Mouse (Mus musculus): ENCODE results near the gene Mapk1. TPM values are rescaled to one million over a fixed set of nuclear protein-coding genes. Genes with fewer than 3 reads are reported as not detected.

Mapk1 gene
- polyA plus RNA-seq, 1 experiment from 2014 or later, result 183 TPM

DNA sequence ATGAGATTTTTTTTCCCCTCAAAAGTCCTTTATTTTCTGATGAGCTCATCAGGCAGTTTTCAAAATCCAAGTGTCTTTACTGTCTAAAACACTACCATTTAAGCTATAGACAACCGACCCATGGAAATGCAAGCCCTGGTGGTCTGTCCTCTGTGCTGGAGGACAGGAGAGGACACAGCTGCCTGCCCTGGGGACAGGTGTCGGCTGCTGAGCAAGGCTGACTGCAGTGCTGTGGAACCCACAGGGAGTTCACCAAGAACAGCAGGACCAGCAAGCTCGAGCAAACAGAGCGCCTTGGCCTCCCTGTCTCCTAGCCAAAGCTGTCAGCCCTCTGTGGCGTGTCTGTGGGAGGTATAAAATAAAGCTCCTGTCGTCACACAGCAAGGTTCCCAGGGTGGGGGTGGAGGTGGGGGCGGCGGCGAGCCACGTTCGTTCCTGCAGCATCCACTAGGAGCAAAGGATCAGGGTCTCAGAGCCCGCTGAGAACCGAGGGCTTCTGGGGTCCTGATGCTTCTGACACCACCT is 103.5 kb downstream of the Mapk1 start:
- Histone ChIP-seq H3K9me3 (ENCODE audit: control insufficient read depth, low read length) (no peaks in the 10 kb centered on the region), H3K4me3 (ENCODE audit: low read length) (no peak overlapping the region), H3K36me3 (ENCODE audit: control insufficient read depth, insufficient read depth, low read length) (peaks cover 21% of the 10 kb centered on the region), H3K9ac (ENCODE audit: low read depth, low read length) (no peak overlapping the region), H3K27ac (ENCODE audit: low read depth, low read length) (no peak overlapping the region), H3K4me2 (ENCODE audit: low read length) (no peak overlapping the region), H3K4me1 (ENCODE audit: control insufficient read depth, insufficient read depth, low read depth, low read length) (no peaks in the 10 kb centered on the region), H3K27me3 (replicated peaks; ENCODE audit: control insufficient read depth, insufficient read depth, low read length) (no peaks in the 10 kb centered on the region)
- ATAC-seq, result no peak
- WGBS, result 68% methylated on average over 13 of the region's 13 CpGs

DNA sequence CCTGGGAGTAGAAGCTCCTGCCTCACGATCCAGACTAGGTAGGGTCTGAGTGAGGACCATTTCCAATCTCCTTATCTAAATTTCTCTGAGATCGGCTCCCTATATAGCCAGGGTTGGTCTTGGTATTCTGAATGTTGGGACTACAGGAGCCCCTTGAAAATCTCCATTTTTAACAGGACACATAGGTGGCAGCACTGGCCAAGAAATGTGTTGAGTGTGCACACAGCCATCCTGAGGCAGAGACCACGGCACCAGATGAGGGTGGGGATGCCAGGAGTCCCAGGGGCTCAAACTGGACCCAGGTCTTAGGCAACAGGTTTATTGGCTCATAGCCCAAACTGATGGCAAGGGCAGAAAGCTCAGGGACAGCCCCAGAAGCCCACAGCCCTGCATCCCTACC is 105.2 kb downstream of the Mapk1 start:
- WGBS, result 64% methylated on average over 3 of the region's 3 CpGs
- 0 out of 2 replicates have a peak, but pooled peaks have one; percentile 43 for ATAC-seq
- no peaks in the 10 kb centered on the region for H3K27me3 ChIP-seq (replicated peaks; ENCODE audit: control insufficient read depth, insufficient read depth, low read length)
- H3K27ac ChIP-seq (ENCODE audit: low read depth, low read length), result no peak overlapping the region
- H3K9me3 ChIP-seq (ENCODE audit: control insufficient read depth, low read length), result no peaks in the 10 kb centered on the region
- no peaks in the 10 kb centered on the region for H3K4me1 ChIP-seq (ENCODE audit: control insufficient read depth, insufficient read depth, low read depth, low read length)
- H3K9ac ChIP-seq (ENCODE audit: low read depth, low read length), result no peak overlapping the region
- H3K4me3 ChIP-seq (ENCODE audit: low read length), result no peak overlapping the region
- H3K4me2 ChIP-seq (ENCODE audit: low read length), result no peak overlapping the region
- peaks cover 18% of the 10 kb centered on the region for H3K36me3 ChIP-seq (ENCODE audit: control insufficient read depth, insufficient read depth, low read length)

- Histone ChIP-seq H3K4me3 (ENCODE audit: low read length) (no peak overlapping the region), H3K4me1 (ENCODE audit: control insufficient read depth, insufficient read depth, low read depth, low read length) (no peaks in the 10 kb centered on the region)
- WGBS, result 100% methylated on average over 3 of the region's 3 CpGs
These were observed 113.8 kb downstream of the Mapk1 start for GRCm38 (mm10) chr16:17096938-17097337.

More at GRCm38 (mm10) chr16:17096938-17097337, 113.8 kb downstream of the Mapk1 start:
- Histone ChIP-seq H3K27me3 (replicated peaks; ENCODE audit: control insufficient read depth, insufficient read depth, low read length) (no peaks in the 10 kb centered on the region), H3K9me3 (ENCODE audit: control insufficient read depth, low read length) (no peaks in the 10 kb centered on the region), H3K36me3 (ENCODE audit: control insufficient read depth, insufficient read depth, low read length) (peaks cover 32% of the 10 kb centered on the region), H3K27ac (ENCODE audit: low read depth, low read length) (no peak overlapping the region), H3K9ac (ENCODE audit: low read depth, low read length) (no peak overlapping the region), H3K4me2 (ENCODE audit: low read length) (no peak overlapping the region)
- ATAC-seq, result no peak

Other genes with a start within 250 kb of the Mapk1 start
- 19.5 and 22.1 TPM in 2 replicates for gene Spag6l, start 153.9 kb upstream of the Mapk1 start, polyA plus RNA-seq (2015; fragmentation: Nextera tagmentation; extraction: Ambion mirVana)
- gene Igll1, start 119.4 kb upstream of the Mapk1 start, polyA plus RNA-seq (2015; fragmentation: Nextera tagmentation; extraction: Ambion mirVana), result not detected in 2 replicates
- 63.1 and 74.5 TPM in 2 replicates for gene Top3b, start 112.6 kb upstream of the Mapk1 start, polyA plus RNA-seq (2015; fragmentation: Nextera tagmentation; extraction: Ambion mirVana)
- gene Vpreb1, start 112.5 kb upstream of the Mapk1 start, polyA plus RNA-seq (2015; fragmentation: Nextera tagmentation; extraction: Ambion mirVana), result 0.85 and 1.3 TPM in 2 replicates
- gene Ppm1f, start 86.9 kb upstream of the Mapk1 start, polyA plus RNA-seq (2015; fragmentation: Nextera tagmentation; extraction: Ambion mirVana), result 25.7 and 33.8 TPM in 2 replicates
- 104 and 114 TPM in 2 replicates for gene Ypel1, start 86.3 kb downstream of the Mapk1 start, polyA plus RNA-seq (2015; fragmentation: Nextera tagmentation; extraction: Ambion mirVana)
- 135 and 142 TPM in 2 replicates for gene Ppil2, start 127.9 kb downstream of the Mapk1 start, polyA plus RNA-seq (2015; fragmentation: Nextera tagmentation; extraction: Ambion mirVana)
- gene 2610318N02Rik, start 141.8 kb downstream of the Mapk1 start, polyA plus RNA-seq (2015; fragmentation: Nextera tagmentation; extraction: Ambion mirVana), result 13.0 and 13.3 TPM in 2 replicates
- 37.8 and 39.6 TPM in 2 replicates for gene Sdf2l1, start 149.0 kb downstream of the Mapk1 start, polyA plus RNA-seq (2015; fragmentation: Nextera tagmentation; extraction: Ambion mirVana)
- gene Ydjc, start 161.2 kb downstream of the Mapk1 start, polyA plus RNA-seq (2015; fragmentation: Nextera tagmentation; extraction: Ambion mirVana), result 52.1 and 56.7 TPM in 2 replicates
- gene Ccdc116, start 163.8 kb downstream of the Mapk1 start, polyA plus RNA-seq (2015; fragmentation: Nextera tagmentation; extraction: Ambion mirVana), result 3.7 and 3.9 TPM in 2 replicates
- 294 and 296 TPM in 2 replicates for gene Ube2l3, start 219.3 kb downstream of the Mapk1 start, polyA plus RNA-seq (2015; fragmentation: Nextera tagmentation; extraction: Ambion mirVana)
- 1.7 and 1.9 TPM in 2 replicates for gene Rimbp3, start 225.2 kb downstream of the Mapk1 start, polyA plus RNA-seq (2015; fragmentation: Nextera tagmentation; extraction: Ambion mirVana)

All from hindbrain, embryonic 16.5 days (tissue).